Mouse (Mus musculus) limb, embryonic 10.5 days (tissue): ENCODE measurements around the gene Gm5134. TPM values are rescaled to one million over a fixed set of nuclear protein-coding genes. Genes with fewer than 3 reads are reported as not detected.
A peak's percentile ranks its signal among the peaks of the same experiment; 100 is the strongest.

Source experiments
- DNase-seq: peaks from one replicate; pipeline ENCODE4 v3.0.0-alpha.2; 2017; ENCODE audit warnings: low spot score
- H3K27ac ChIP-seq: fragments of 300-500 bp; sonication (generic); 2 replicates; pipeline ENCODE4 v1.5.1; 2016; ENCODE audit warnings: mild to moderate bottlenecking
- H3K27me3 ChIP-seq: fragments of 300-500 bp; sonication (generic); 2 replicates; pipeline ENCODE4 v1.6.1; 2016; ENCODE audit warnings: low read depth, mild to moderate bottlenecking; ENCODE audit not compliant: poor library complexity, severe bottlenecking
- H3K36me3 ChIP-seq: fragments of 300-500 bp; sonication (generic); 2 replicates; pipeline ENCODE4 v1.6.1; 2016; ENCODE audit warnings: mild to moderate bottlenecking, moderate library complexity
- H3K4me1 ChIP-seq: fragments of 300-500 bp; sonication (generic); 2 replicates; pipeline ENCODE4 v1.6.1; 2016
- H3K4me3 ChIP-seq: fragments of 300-500 bp; sonication (generic); 2 replicates; pipeline ENCODE4 v1.5.1; 2016; ENCODE audit warnings: mild to moderate bottlenecking, moderate library complexity
- H3K9me3 ChIP-seq: fragments of 300-500 bp; sonication (generic); replicated peaks from 2 replicates; pipeline ENCODE4 v1.6.1; 2016; ENCODE audit warnings: mild to moderate bottlenecking
- WGBS: fragments of 180-500 bp; shearing (Covaris S2); methylation state at CpG from one replicate; pipeline ENCODE4 v1.1.7; 2016; 5-methylcytosine and 5-hydroxymethylcytosine counted together
- polyA plus RNA-seq: library from polyadenylated mRNA; unstranded; fragments of >200 nt; fragmentation: Nextera tagmentation; extraction: Ambion mirVana; gene quantifications from 2 replicates; pipeline ENCODE4 v1.2.1, GENCODE M21; 2016

Gene Gm5134
- polyA plus RNA-seq, 1 experiment from 2014 or later, result not detected

DNA sequence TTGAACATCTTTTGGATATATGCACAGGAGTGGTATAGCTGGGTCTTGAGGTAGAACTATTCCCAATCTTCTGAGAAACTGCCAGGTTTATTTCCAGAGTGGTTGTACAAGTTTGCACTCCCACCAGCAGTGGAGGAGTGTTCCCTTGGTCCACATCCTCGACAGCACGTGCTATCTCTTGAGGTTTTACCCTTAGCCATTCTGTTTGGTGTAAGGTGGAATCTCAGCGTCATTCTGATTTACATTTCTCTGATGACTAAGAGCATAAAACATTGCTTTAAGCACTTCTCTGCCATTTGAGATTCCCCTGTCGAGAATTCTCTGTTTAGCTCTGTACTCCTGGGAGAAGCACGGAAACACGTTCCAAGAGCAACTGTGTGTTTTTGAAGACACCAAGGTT lies 58.6 kb downstream of the Gm5134 start:
- no peak for DNase-seq
- H3K27ac ChIP-seq, result no peak overlapping the region
- H3K9me3 ChIP-seq, result no peaks in the 10 kb centered on the region
- 84% methylated on average over 6 of the region's 6 CpGs for WGBS
- no peaks in the 10 kb centered on the region for H3K27me3 ChIP-seq
- H3K4me3 ChIP-seq, result no peak overlapping the region
- H3K4me1 ChIP-seq, result no peaks in the 10 kb centered on the region
- H3K36me3 ChIP-seq, result no peaks in the 10 kb centered on the region

DNA sequence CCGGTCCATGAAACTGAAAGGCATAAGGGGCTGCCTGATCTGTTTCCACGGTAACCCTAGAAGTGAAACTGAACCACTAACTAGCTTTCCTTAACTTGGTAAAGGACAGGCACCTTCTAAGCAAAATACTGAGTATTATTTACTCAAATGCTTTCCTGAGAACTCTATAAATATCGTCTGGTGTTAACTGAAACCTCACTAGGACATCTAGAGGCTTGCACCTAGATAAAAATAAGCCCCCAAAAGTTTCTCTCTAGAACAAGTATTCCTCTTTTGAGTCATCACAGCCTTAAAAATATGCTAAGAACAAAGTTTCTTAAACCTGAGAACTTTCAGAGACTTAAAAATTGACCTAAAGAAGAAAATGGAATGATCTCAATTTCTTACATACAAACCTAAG lies 62.6 kb downstream of the Gm5134 start:
- DNase-seq, result no peak
- no peaks in the 10 kb centered on the region for H3K9me3 ChIP-seq
- no peaks in the 10 kb centered on the region for H3K4me1 ChIP-seq
- 90% methylated on average over 3 of the region's 3 CpGs for WGBS
- no peaks in the 10 kb centered on the region for H3K27me3 ChIP-seq
- H3K27ac ChIP-seq, result no peak overlapping the region
- H3K36me3 ChIP-seq, result no peaks in the 10 kb centered on the region
- no peak overlapping the region for H3K4me3 ChIP-seq

DNA sequence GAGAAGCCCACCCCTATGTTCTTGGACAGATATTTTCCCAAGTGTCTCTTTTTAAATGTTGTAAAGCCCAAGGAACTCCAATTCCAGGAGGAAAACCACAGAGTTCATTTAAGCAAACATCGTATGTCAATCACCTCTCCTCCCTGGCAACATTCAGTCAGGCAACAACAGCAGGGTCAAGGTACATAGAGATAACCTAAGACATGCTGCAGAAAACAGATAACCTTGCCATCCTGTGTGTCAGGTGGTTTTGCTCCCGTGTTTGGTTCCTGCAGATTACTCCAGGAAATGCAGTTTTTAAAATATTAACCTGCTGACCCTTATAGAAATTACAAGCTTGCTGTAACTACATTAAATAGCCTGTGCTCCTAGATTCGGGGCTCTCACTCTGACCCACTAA lies 67.4 kb downstream of the Gm5134 start:
- Histone ChIP-seq H3K27me3 (no peaks in the 10 kb centered on the region), H3K4me3 (no peak overlapping the region), H3K9me3 (no peaks in the 10 kb centered on the region; the same call in 1 of the 2 replicates), H3K4me1 (no peaks in the 10 kb centered on the region), H3K27ac (no peak overlapping the region), H3K36me3 (no peaks in the 10 kb centered on the region)
- DNase-seq, result no peak
- 84% methylated on average over 3 of the region's 3 CpGs for WGBS

DNA sequence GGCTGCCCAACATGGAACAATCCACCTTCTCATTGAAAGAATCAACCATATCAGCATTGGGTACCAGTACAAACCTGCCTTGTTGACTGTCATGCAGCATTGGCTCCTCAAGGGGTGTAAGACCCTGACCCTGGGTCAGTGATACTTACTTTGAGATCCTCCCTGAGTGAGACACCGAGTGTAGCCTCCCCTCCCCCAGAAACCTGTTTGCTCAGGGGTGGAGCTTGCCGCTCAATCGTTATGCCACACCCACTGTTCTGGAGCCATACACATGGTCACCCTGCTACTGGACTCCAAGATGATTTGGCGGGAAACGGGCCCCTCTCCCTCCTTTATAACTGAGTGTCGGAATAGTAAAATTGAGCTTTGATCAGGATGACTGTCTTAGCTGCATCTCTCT lies 69.6 kb downstream of the Gm5134 start:
- Histone ChIP-seq H3K4me3 (no peak overlapping the region), H3K27ac (no peak overlapping the region), H3K36me3 (no peaks in the 10 kb centered on the region), H3K9me3 (no peaks in the 10 kb centered on the region; the same call in 1 of the 2 replicates), H3K4me1 (peaks cover 9% of the 10 kb centered on the region), H3K27me3 (no peaks in the 10 kb centered on the region)
- 92% methylated on average over 6 of the region's 6 CpGs for WGBS
- no peak for DNase-seq

DNA sequence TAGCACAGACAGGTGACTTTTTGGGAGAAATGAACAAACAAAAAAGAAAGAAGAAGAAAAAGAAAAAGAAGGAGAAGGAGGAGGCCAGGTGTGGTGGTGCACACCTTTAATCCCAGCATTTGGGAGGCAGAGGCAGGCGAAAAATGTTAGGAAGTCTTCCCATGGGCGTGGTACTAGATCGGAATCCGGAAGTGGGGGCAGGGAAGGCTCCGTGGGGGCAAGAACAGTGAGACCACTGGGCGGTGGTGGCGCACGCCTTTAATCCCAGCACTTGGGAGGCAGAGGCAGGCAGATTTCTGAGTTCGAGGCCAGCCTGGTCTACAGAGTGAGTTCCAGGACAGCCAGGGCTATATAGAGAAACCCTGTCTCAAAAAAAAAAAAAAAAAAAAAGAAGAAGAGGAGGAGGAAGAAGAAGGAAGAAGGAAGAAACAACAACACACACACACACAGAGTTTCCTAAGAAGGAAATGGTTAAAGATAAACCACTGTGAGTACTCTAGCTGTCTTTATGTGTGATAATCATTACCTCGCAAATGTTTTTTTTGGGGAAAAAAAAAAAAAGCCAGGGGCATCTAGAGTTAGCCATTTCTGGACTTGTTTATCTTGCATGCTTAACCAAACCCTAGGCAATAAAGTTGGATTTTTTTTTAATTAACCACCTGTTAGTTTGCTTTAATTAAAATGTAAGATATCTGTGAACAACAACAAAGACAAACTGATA lies 71.3 kb downstream of the Gm5134 start:
- Histone ChIP-seq H3K9me3 (no peaks in the 10 kb centered on the region; the same call in 1 of the 2 replicates), H3K27me3 (no peaks in the 10 kb centered on the region), H3K27ac (no peak overlapping the region), H3K36me3 (no peaks in the 10 kb centered on the region), H3K4me1 (peaks cover 9% of the 10 kb centered on the region), H3K4me3 (no peak overlapping the region)
- WGBS, result 90% methylated on average over 10 of the region's 10 CpGs
- DNase-seq, result no peak

DNA sequence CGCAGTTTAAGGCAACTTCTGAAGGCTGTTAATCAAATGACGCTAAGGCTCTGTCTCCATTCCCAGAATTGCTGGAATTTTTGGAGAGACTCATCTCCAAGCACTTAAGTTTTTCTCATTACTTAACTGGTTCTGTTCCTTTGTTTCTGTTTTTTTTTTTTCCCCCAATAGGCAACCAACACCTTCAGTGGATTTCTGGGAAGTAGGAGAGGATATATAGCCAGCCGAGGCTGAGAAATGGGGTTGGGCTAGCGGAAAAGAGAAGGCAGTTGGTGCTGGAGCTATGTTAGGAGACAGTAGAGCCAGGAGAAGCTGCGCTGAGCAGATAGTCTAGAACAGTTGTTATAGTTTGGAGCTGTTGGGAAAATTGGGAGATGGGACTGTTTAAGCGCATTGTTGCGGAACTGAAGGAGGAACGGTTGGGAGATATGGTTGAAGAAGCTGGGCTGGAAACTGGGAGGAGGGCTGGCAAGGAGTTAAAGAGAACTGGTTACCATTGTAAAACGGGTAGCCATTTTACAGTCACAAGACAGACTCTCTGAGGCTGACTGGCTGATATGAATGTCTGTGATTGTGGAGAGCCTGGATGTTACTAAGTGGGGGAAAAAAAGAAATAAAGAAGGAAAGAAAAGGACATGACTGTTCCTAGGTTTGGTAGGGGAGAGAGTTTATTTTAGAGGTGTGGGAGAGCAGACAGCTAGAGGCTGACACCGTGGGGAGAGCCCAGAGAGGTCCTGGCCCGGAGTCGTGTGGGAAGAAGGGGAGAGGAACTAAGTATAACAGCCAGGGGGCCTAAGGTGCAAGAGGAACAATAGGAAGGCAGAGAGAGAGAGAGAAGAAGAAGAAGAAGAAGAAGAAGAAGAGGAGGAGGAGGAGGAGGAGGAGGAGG lies 73.1 kb downstream of the Gm5134 start:
- Histone ChIP-seq H3K4me1 (peaks cover 9% of the 10 kb centered on the region), H3K36me3 (no peaks in the 10 kb centered on the region), H3K9me3 (no peaks in the 10 kb centered on the region; the same call in 1 of the 2 replicates), H3K27me3 (no peaks in the 10 kb centered on the region), H3K4me3 (no peak overlapping the region), H3K27ac (no peak overlapping the region)
- WGBS, result 64% methylated on average over 12 of the region's 12 CpGs
- no peak for DNase-seq

DNA sequence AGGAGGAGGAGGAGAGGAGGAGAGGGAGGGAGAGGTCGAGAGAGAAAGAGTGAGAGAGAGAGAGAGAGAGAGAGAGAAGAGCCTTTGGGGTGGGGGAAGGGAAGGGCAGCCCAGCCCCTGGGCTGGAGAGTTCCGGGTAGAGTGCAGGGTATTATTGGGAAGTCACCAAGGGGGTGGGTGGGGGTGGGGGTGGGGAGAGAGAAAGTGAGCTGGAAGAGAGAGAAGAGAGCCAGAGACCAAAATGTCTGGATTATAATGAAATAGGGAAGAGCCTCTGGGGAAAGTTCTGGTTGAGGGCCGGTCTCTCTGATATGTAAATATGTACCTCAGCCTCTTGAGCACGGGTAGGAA lies 73.7 kb downstream of the Gm5134 start:
- H3K27ac ChIP-seq, result no peak overlapping the region
- DNase-seq, result no peak

DNA sequence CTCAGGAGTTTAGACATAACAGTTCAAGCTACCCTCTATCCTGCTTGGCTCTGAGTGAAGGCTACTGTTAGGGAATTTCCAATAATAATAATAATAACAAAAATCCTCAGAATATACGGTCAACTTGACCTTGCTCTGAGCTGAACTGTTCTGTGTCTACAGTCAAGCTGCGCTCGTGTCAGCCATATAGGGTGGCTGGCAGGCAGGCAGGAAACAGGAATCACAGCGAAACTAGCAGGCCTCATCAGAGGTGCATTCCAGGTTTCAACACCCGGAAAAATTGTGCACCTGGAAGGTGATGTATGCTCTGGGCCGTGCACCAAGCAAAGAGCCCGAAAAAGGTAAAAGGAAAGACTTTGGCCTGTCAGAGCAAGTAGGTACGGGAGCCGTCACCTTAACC lies 74.1 kb downstream of the Gm5134 start:
- WGBS, result 75% methylated on average over 9 of the region's 9 CpGs
- no peaks in the 10 kb centered on the region for H3K36me3 ChIP-seq
- no peak overlapping the region for H3K27ac ChIP-seq
- no peaks in the 10 kb centered on the region; the same call in 1 of the 2 replicates for H3K9me3 ChIP-seq
- H3K4me3 ChIP-seq, result no peak overlapping the region
- peaks cover 14% of the 10 kb centered on the region for H3K4me1 ChIP-seq
- no peak for DNase-seq
- no peaks in the 10 kb centered on the region for H3K27me3 ChIP-seq

More for the DNA sequence above, 73.7 kb downstream of the Gm5134 start:
- H3K9me3 ChIP-seq, result no peaks in the 10 kb centered on the region; the same call in 1 of the 2 replicates
- no peak overlapping the region for H3K4me3 ChIP-seq
- H3K27me3 ChIP-seq, result no peaks in the 10 kb centered on the region
- H3K36me3 ChIP-seq, result no peaks in the 10 kb centered on the region
- 19% methylated on average over 4 of the region's 4 CpGs for WGBS
- H3K4me1 ChIP-seq, result peaks cover 10% of the 10 kb centered on the region

DNA sequence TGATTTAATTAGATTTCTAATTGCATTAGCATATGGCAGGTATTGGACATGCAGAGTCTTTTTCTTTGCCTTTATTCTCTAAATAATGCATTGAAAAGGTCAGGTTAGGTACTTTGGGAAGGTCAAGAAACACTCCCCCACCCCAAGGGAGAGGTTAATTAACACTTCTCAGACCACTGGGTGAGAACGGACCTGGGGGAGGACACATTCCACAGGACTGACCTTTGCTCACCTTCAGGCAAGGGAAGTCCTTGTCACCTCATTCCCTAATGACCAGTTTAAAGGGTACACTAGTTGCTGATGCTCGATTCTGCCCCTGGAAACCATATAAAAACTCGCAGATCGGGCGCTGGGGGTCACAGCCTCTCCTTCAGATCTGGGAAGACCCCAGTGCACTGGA lies 75.0 kb downstream of the Gm5134 start:
- WGBS, result 65% methylated on average over 5 of the region's 5 CpGs
- Histone ChIP-seq H3K27me3 (no peaks in the 10 kb centered on the region), H3K4me3 (no peak overlapping the region), H3K27ac (no peak overlapping the region), H3K9me3 (no peaks in the 10 kb centered on the region; the same call in 1 of the 2 replicates), H3K36me3 (peaks cover 4% of the 10 kb centered on the region), H3K4me1 (peaks cover 16% of the 10 kb centered on the region)
- no peak for DNase-seq

DNA sequence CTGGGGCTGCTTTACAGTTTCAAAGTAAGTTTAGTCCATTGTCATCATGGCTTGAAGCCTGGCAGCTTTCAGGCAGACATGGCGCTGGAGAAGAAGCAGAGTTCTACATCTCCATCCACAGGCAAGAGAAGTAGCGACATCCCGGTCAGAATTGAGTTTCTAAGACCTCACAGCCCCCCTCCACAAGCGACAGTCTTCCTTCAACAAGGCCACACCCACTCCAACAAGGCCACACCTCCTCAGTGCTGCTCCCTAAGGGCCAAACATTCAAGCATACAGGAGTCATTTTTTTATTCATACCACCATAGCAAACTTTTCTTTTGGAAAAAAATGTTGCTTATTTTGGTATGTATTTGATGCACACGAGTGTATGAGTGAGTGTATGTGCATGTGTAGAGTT lies 76.2 kb downstream of the Gm5134 start:
- H3K4me1 ChIP-seq, result peaks cover 16% of the 10 kb centered on the region
- H3K4me3 ChIP-seq, result no peak overlapping the region
- no peaks in the 10 kb centered on the region for H3K9me3 ChIP-seq
- no peak overlapping the region for H3K27ac ChIP-seq
- 70% methylated on average over 5 of the region's 5 CpGs for WGBS
- peaks cover 15% of the 10 kb centered on the region for H3K36me3 ChIP-seq
- no peak for DNase-seq
- no peaks in the 10 kb centered on the region for H3K27me3 ChIP-seq

DNA sequence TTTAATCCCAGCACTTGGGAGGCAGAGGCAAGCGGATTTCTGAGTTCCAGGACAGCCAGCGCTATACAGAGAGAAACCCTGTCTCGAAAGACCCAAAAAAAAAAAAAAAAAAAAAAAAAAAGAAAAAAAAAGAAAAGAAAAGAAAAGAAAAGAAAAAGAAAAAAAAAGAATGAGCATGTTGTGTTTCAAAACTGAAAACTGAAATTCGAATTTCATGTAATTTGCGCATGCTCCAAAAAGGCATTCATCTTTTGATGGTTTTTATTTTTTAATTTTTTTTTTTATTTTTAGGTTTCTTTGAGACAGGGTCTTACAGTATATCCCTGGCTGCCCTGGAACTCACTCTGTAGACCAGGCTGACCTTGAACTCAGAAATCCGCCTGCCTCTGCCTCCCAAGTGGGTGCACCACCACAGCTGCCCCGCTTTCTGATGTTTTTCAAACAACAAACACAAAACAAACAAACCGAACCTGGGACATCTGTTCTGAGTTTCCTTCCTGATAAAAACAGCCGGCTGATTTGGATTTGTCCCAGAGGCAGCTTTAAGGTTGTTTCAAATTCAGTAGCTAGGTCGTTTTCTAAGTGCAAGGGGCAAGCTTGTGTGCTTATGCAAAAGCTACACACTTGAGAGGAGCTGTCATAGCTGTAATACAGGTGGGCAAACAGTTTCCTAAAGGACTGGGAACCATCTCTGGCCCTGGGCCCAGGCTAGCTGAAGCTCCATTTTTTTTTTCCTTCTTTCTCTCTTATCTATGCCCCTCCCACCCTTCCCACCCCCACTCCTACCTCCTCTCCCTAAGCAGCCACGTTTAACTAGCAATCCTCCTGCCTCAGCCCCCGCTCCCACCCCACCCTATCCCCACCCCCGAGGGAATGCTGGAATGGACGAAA lies 77.4 kb downstream of the Gm5134 start:
- Histone ChIP-seq H3K9me3 (no peaks in the 10 kb centered on the region), H3K4me3 (peak overlapping the region; percentile 89), H3K36me3 (peaks cover 25% of the 10 kb centered on the region), H3K27ac (peak overlapping the region; percentile 98), H3K4me1 (peaks cover 16% of the 10 kb centered on the region), H3K27me3 (no peaks in the 10 kb centered on the region)
- 52% methylated on average over 14 of the region's 14 CpGs for WGBS
- no peak for DNase-seq

DNA sequence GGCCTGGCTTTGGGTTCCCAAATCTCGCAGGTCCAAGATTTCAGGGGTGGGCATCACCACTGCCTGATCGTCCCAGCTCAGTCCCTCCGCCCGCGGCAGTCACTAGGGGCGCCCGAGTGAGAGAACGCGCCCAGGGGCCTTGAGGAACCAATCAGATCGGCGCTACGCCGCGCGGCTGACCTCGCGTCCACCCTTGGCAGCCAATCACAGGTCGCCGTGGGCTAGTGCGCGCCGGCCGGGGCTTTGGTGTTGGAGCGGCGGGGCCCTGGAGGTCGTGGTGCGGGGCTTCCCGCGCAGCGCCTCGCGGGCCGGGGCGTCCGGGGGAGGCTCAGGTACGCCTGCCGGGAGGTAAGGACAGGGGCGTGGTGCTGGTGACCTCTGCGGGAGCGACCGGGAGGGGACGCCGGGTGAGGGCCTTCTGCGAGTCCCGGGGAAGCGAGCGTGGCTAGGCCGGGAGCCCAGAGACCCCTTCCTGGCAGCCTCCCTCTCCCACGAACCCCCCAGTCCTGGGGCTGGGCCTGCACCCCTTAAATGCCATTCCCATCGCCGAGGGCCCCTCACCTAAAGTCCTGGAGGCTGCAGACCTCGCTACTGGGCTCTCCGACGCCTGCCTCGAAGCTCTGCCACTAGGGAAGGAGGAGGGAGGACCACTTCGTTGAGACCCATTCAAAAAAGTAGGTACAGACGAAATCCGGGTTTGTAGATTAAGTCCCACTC lies 78.2 kb downstream of the Gm5134 start, which contains the start of gene Zfp280b:
TSS of gene Zfp280b (plus strand) at position 249 of the 717 bp plus-strand sequence.
- Histone ChIP-seq H3K4me3 (peak within 1 kb of the TSS; percentile 89), H3K9me3 (no peaks in the 10 kb centered on the region), H3K36me3 (peaks cover 33% of the 10 kb centered on the region), H3K4me1 (peaks cover 16% of the 10 kb centered on the region), H3K27ac (peak within 1 kb of the TSS; percentile 98), H3K27me3 (no peaks in the 10 kb centered on the region)
- DNase-seq, result peak; percentile 97
- under 1% methylated on average over 57 of the region's 58 CpGs for WGBS
